Mouse (Mus musculus) forebrain, embryonic 10.5 days (tissue): Measurements from ENCODE around the gene Cemip. TPM values are rescaled to one million over a fixed set of nuclear protein-coding genes. Genes with fewer than 3 reads are reported as not detected.
A peak's percentile ranks its signal among the peaks of the same experiment; 100 is the strongest.
"Not testable (repeated sequence)": the region's sequence is repeated elsewhere in the genome, so short reads cannot be mapped to it uniquely, and the experiment has no call there.

Source experiments
- DNase-seq: peaks from one replicate; pipeline ENCODE4 v3.0.0-alpha.2; 2017; ENCODE audit warnings: low spot score; ENCODE audit errors: extremely low spot score
- H3K27ac ChIP-seq: fragments of 300-500 bp; sonication (generic); 2 replicates; pipeline ENCODE4 v1.5.1; 2016; ENCODE audit warnings: mild to moderate bottlenecking
- H3K27me3 ChIP-seq: fragments of 300-500 bp; sonication (generic); 2 replicates; pipeline ENCODE4 v1.6.1; 2016; ENCODE audit warnings: mild to moderate bottlenecking; ENCODE audit not compliant: poor library complexity, severe bottlenecking
- H3K36me3 ChIP-seq: fragments of 300-500 bp; sonication (generic); replicated peaks from 2 replicates; pipeline ENCODE4 v1.6.1; 2016; ENCODE audit warnings: mild to moderate bottlenecking, moderate library complexity
- H3K4me1 ChIP-seq: fragments of 300-500 bp; sonication (generic); 2 replicates; pipeline ENCODE4 v1.6.1; 2016
- H3K4me3 ChIP-seq: fragments of 300-500 bp; sonication (generic); 2 replicates; pipeline ENCODE4 v1.5.1; 2016; ENCODE audit warnings: mild to moderate bottlenecking, moderate library complexity
- H3K9me3 ChIP-seq: fragments of 300-500 bp; sonication (generic); 2 replicates; pipeline ENCODE4 v1.6.1; 2016; ENCODE audit warnings: mild to moderate bottlenecking, moderate library complexity
- WGBS: fragments of 180-500 bp; shearing (Covaris S2); methylation state at CpG from one replicate; pipeline ENCODE4 v1.1.7; 2016; 5-methylcytosine and 5-hydroxymethylcytosine counted together
- polyA plus RNA-seq: library from polyadenylated mRNA; unstranded; fragments of >200 nt; fragmentation: Nextera tagmentation; extraction: Ambion mirVana; gene quantifications from 2 replicates; pipeline ENCODE4 v1.2.1, GENCODE M21; 2016

Cemip gene
- polyA plus RNA-seq, 1 experiment from 2014 or later = 0.14 TPM

- Histone ChIP-seq H3K4me1 (peaks cover 21% of the 10 kb centered on the region), H3K9me3 (no peaks in the 10 kb centered on the region; the same call in 1 of the 2 replicates), H3K27me3 (no peaks in the 10 kb centered on the region), H3K4me3 (peak overlapping the region; percentile 85), H3K36me3 (peaks cover 23% of the 10 kb centered on the region), H3K27ac (peak overlapping the region; percentile 94)
- peak; percentile 98 for DNase-seq
- 4% methylated on average over 44 of the region's 44 CpGs for WGBS
Observed at GRCm38 (mm10) chr7:83891433-83892332, 194.6 kb downstream of the Cemip start.

GRCm38 (mm10) chr7:83889946-83890345 is 196.4 kb downstream of the Cemip start:
- DNase-seq, H3K27ac ChIP-seq, H3K9me3 ChIP-seq, H3K4me3 ChIP-seq, H3K36me3 ChIP-seq, H3K27me3 ChIP-seq: not testable (repeated sequence)
- 90% methylated on average over 5 of the region's 5 CpGs for WGBS
- peaks cover 25% of the 10 kb centered on the region for H3K4me1 ChIP-seq

- DNase-seq = no peak
- H3K4me1 ChIP-seq = peaks cover 30% of the 10 kb centered on the region
- no peak overlapping the region for H3K27ac ChIP-seq
- WGBS = 78% methylated on average over 3 of the region's 3 CpGs
- H3K4me3 ChIP-seq = no peak overlapping the region
- peaks cover 6% of the 10 kb centered on the region; the same call in 1 of the 2 replicates for H3K9me3 ChIP-seq
- H3K27me3 ChIP-seq = no peaks in the 10 kb centered on the region
- H3K36me3 ChIP-seq = peaks cover under 1% of the 10 kb centered on the region
Observed at GRCm38 (mm10) chr7:83889383-83889782, 196.9 kb downstream of the Cemip start.

- peaks cover 16% of the 10 kb centered on the region for H3K9me3 ChIP-seq
- no peak overlapping the region for H3K27ac ChIP-seq
- peaks cover 9% of the 10 kb centered on the region; the same call in 1 of the 2 replicates for H3K27me3 ChIP-seq
- no peak overlapping the region for H3K4me3 ChIP-seq
- 93% methylated on average over 6 of the region's 6 CpGs for WGBS
- peaks cover 41% of the 10 kb centered on the region for H3K4me1 ChIP-seq
- peaks cover 13% of the 10 kb centered on the region for H3K36me3 ChIP-seq
- DNase-seq = no peak
Observed at GRCm38 (mm10) chr7:83886366-83887129, 199.8 kb downstream of the Cemip start.

- Histone ChIP-seq H3K4me3 (no peak overlapping the region), H3K9me3 (peaks cover 16% of the 10 kb centered on the region), H3K27ac (no peak overlapping the region), H3K27me3 (peaks cover 9% of the 10 kb centered on the region; the same call in 1 of the 2 replicates), H3K36me3 (peaks cover 20% of the 10 kb centered on the region), H3K4me1 (peaks cover 45% of the 10 kb centered on the region)
- 91% methylated on average over 4 of the region's 4 CpGs for WGBS
- no peak for DNase-seq
Observed at GRCm38 (mm10) chr7:83885835-83886234, 200.5 kb downstream of the Cemip start.

GRCm38 (mm10) chr7:83884921-83885532 is 201.3 kb downstream of the Cemip start:
- peaks cover 52% of the 10 kb centered on the region for H3K4me1 ChIP-seq

GRCm38 (mm10) chr7:83884021-83884658 is 202.2 kb downstream of the Cemip start, which contains the start of the genes Tlnrd1 and Mesd:
TSS of gene Tlnrd1 (minus strand) at chr7:83884305.
TSS of gene Mesd (plus strand) at chr7:83884466.
- peaks cover 9% of the 10 kb centered on the region; the same call in 1 of the 2 replicates for H3K27me3 ChIP-seq
- under 1% methylated on average over 69 of the region's 69 CpGs for WGBS
- peaks cover 22% of the 10 kb centered on the region for H3K36me3 ChIP-seq
- peaks cover 61% of the 10 kb centered on the region for H3K4me1 ChIP-seq
- DNase-seq = peak; percentile 88
- H3K27ac ChIP-seq = peak within 1 kb of the TSS; percentile 97
- peaks cover 16% of the 10 kb centered on the region for H3K9me3 ChIP-seq
- H3K4me3 ChIP-seq = peak within 1 kb of the TSS; percentile 80

More at GRCm38 (mm10) chr7:83884921-83885532, 201.3 kb downstream of the Cemip start:
- peak overlapping the region; percentile 80 for H3K4me3 ChIP-seq
- H3K27ac ChIP-seq = peak overlapping the region; percentile 97
- peaks cover 16% of the 10 kb centered on the region for H3K9me3 ChIP-seq
- DNase-seq = no peak
- 46% methylated on average over 6 of the region's 6 CpGs for WGBS
- peaks cover 22% of the 10 kb centered on the region for H3K36me3 ChIP-seq
- H3K27me3 ChIP-seq = peaks cover 9% of the 10 kb centered on the region; the same call in 1 of the 2 replicates

- Histone ChIP-seq H3K4me1 (peaks cover 68% of the 10 kb centered on the region), H3K9me3 (peaks cover 16% of the 10 kb centered on the region), H3K36me3 (peaks cover 22% of the 10 kb centered on the region), H3K4me3 (peak overlapping the region; percentile 80), H3K27me3 (peaks cover 9% of the 10 kb centered on the region; the same call in 1 of the 2 replicates), H3K27ac (peak overlapping the region; percentile 97)
- peak; percentile 71 for DNase-seq
- WGBS = under 1% methylated on average over 86 of the region's 91 CpGs
Observed at GRCm38 (mm10) chr7:83883276-83884020, 202.9 kb downstream of the Cemip start.

Other genes with a start within 250 kb of the Cemip start
- gene Tlnrd1, start 202.2 kb downstream of the Cemip start, polyA plus RNA-seq = 7.6 and 8.4 TPM in 2 replicates
- 102 and 106 TPM in 2 replicates for gene Mesd, start 202.0 kb downstream of the Cemip start, polyA plus RNA-seq
- 12.3 and 15.7 TPM in 2 replicates for gene Abhd17c, start 65.4 kb upstream of the Cemip start, polyA plus RNA-seq